Mouse (Mus musculus) stomach, embryonic 14.5 days (tissue): ENCODE data around the gene Gfm2. TPM values are rescaled to one million over a fixed set of nuclear protein-coding genes. Genes with fewer than 3 reads are reported as not detected.
"Not testable (repeated sequence)": the region's sequence is repeated elsewhere in the genome, so short reads cannot be mapped to it uniquely, and the experiment has no call there.

Source experiments
- ATAC-seq: fragments of 200-750 bp; cut with Nextera tagmentation; 2 replicates; pipeline ENCODE4 v1.8.0; 2017; ENCODE audit warnings: low read depth, moderate TSS enrichment; ENCODE audit not compliant: insufficient number of reproducible peaks, insufficient read depth, low FRiP score
- H3K27ac ChIP-seq: fragments of 300-500 bp; sonication (generic); 2 replicates; pipeline ENCODE4 v1.5.1; 2014; ENCODE audit warnings: mild to moderate bottlenecking, low read length, moderate library complexity, mixed read lengths
- H3K27me3 ChIP-seq: fragments of 300-500 bp; sonication (generic); 2 replicates; pipeline ENCODE4 v1.6.1; 2014; ENCODE audit warnings: low read length, control low read depth, mixed read lengths; ENCODE audit not compliant: control insufficient read depth, insufficient read depth
- H3K36me3 ChIP-seq: fragments of 300-500 bp; sonication (generic); 2 replicates; pipeline ENCODE4 v1.6.1; 2014; ENCODE audit warnings: mild to moderate bottlenecking, control low read depth, low read length, moderate library complexity, mixed read lengths; ENCODE audit not compliant: control insufficient read depth, insufficient read depth
- H3K4me1 ChIP-seq: fragments of 300-500 bp; sonication (generic); 2 replicates; pipeline ENCODE4 v1.6.1; 2014; ENCODE audit warnings: low read length, control low read depth, mixed read lengths; ENCODE audit not compliant: control insufficient read depth, insufficient read depth
- H3K4me2 ChIP-seq: fragments of 300-500 bp; sonication (generic); replicated peaks from 2 replicates; pipeline ENCODE4 v1.6.1; 2014; ENCODE audit warnings: low read depth, low read length, control low read depth
- H3K4me3 ChIP-seq: fragments of 300-500 bp; sonication (generic); 2 replicates; pipeline ENCODE4 v1.5.1; 2014; ENCODE audit warnings: low read depth, low read length, control low read depth
- H3K9ac ChIP-seq: fragments of 300-500 bp; sonication (generic); replicated peaks from 2 replicates; pipeline ENCODE4 v1.6.1; 2014; ENCODE audit warnings: low read depth, mild to moderate bottlenecking, control low read depth, low read length, moderate library complexity, mixed read lengths
- H3K9me3 ChIP-seq: fragments of 300-500 bp; sonication (generic); 2 replicates; pipeline ENCODE4 v1.6.1; 2016; ENCODE audit warnings: low read depth, low read length, control low read depth; ENCODE audit not compliant: control insufficient read depth
- whole genome bisulfite sequencing: fragments of 180-500 bp; shearing (Covaris S2); extraction: QIAGEN DNeasy Blood & Tissue Kit; methylation state at CpG from one replicate; pipeline ENCODE4 v1.1.7; 2014; 5-methylcytosine and 5-hydroxymethylcytosine counted together
- polyA plus RNA-seq: library from polyadenylated mRNA; unstranded; fragments of >200 nt; fragmentation: Nextera tagmentation; extraction: Ambion mirVana; gene quantifications from 2 replicates; pipeline ENCODE4 v1.2.1, GENCODE M21; 2014

The Gfm2 gene
- polyA plus RNA-seq, result 33.0 and 33.9 TPM in 2 replicates

DNA sequence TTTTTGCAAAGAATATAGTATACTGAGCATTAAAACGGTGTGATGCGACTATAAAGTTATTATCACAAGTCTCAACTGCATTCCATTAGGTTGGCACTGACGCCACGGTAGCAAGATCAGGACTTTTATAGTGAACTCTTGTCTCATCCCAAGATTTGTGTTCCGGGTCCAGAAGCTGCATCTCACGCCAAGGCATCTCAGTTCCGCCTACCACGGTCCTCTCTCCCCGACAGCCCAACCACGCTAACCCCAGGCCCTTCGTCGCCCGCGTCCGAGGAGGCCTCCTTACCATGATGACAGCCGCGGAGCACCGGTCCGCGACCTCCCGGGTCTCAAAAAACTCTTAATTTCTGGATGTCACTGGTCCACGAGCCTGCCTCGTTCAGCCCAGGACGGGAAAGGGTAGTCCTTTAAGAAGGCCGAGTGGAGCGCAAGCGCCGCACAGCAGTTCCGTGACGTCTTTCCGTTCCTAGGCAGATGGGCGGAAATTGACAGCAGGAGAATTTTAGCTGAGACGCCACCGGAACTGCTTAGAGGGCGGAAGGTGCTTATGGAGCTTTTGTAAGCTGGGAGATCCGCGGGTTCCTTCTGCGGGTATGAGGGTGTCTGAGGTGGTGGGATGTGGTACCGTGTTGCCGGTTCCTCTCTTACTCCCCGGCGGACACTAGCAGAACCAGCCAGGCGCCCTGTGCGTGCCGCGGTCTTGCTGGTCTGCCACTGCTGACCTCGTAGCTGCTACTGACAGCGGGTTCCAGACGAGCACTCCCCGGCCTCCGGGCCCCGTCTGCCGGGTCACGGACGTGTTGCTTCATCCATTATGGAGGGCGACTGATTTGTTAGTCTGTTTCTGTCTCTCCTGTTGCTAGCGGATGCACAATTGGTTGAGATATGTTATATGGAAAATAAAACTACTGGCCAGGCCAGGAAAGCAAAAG is at the start of gene Gfm2, which contains the start of gene Nsa2:
Gene Gfm2 (plus strand): TSS at position 472 of the 935 bp plus-strand sequence.
Gene Nsa2 (minus strand): TSS at position 472 of the 935 bp plus-strand sequence.
- peak; percentile 94 for ATAC-seq
- H3K27ac ChIP-seq, result peak within 1 kb of the TSS; percentile 80
- WGBS, result under 1% methylated on average over 57 of the region's 57 CpGs

DNA sequence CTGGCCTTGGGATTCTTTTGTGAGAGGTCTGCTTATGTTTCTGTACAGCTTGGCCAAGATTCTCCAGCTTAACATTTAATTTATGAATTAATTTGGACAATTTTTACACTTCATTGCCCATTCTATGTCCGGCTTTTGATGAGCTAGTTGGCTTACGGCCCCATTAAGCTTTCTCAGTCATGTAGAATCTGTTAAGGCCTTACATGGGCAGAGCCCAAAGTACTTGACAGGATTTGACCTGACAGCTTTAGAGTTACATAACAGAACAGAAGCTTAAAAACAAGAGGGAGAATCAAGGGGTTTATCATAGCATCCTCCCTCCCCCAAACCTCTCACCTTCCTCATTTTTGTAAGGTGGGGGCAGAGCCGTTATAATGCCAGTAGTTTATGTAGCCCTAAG is 49.6 kb upstream of the Gfm2 start:
- H3K27me3 ChIP-seq, result no peaks in the 10 kb centered on the region
- WGBS, result 83% methylated on average over 3 of the region's 3 CpGs
- H3K4me2 ChIP-seq, result no peak overlapping the region
- no peak overlapping the region for H3K27ac ChIP-seq
- H3K9ac ChIP-seq, result no peak overlapping the region
- H3K36me3 ChIP-seq, result no peaks in the 10 kb centered on the region
- no peaks in the 10 kb centered on the region for H3K4me1 ChIP-seq
- no peak overlapping the region for H3K4me3 ChIP-seq
- no peak for ATAC-seq
- no peaks in the 10 kb centered on the region for H3K9me3 ChIP-seq

More for the DNA sequence above, at the start of gene Gfm2, which contains the start of gene Nsa2:
- Histone ChIP-seq H3K4me3 (peak within 1 kb of the TSS; percentile 90), H3K27me3 (no peaks in the 10 kb centered on the region), H3K9ac (peak within 1 kb of the TSS; percentile 88), H3K36me3 (peaks cover 15% of the 10 kb centered on the region), H3K4me1 (no peaks in the 10 kb centered on the region), H3K9me3 (no peaks in the 10 kb centered on the region), H3K4me2 (peak within 1 kb of the TSS; percentile 63)

DNA sequence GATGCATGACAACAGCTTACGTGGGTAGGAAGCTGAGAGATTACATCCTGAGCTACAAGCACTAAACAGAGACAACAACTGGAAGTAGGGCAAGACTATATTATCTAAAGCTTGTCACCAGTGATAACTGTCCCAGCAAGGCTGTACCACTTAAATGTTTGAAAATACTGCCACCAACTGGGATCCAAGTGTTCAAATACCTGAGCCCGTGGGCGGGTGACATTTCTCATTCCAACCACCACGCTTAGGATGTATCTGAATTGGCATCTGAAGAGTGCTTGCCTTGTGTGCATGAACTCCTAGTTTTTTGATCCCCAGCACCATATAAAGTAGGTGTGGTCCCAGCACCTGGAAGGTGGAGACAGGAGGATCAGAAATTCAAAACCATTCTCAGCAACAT is 42.0 kb upstream of the Gfm2 start:
- no peak for ATAC-seq
- Histone ChIP-seq H3K4me2 (no peak overlapping the region), H3K27me3 (no peaks in the 10 kb centered on the region), H3K4me3 (no peak overlapping the region), H3K9me3 (no peaks in the 10 kb centered on the region), H3K9ac (no peak overlapping the region), H3K36me3 (no peaks in the 10 kb centered on the region), H3K4me1 (no peaks in the 10 kb centered on the region), H3K27ac (no peak overlapping the region)
- 84% methylated on average over 4 of the region's 4 CpGs for WGBS

DNA sequence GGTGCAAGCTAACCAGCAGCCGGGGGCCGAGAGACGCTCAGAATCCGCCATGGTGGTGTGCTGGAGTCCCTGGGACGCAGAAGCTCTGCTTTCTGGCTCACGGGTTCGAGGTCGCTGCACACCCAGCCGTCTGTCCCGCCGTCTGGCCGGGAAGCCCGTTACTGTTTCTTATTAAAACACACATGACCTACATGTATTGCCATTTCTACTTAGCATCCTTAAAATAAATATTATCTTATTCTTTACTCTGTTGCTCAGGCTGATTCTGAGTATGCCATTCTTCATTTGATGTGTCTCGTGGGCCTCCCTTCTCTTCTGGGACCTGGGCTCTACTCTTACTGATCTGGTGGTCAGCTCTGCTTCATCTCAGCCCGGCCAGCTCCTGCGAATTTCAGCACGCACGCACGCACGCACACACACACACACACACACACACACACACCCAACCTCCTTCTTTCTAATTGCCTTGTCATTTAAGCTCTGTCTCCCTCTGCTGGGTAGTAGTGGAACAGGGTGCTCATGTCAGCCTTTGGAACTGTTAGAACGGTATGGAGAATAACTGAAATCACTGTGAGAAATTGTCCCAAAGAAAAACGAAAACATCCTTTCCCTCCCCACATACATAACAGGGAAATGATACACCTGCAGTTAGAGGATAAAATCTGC is 38.4 kb upstream of the Gfm2 start, which contains the start of gene Gm6169:
Gene Gm6169 (minus strand): TSS at position 51 of the 666 bp plus-strand sequence.
- Histone ChIP-seq H3K9me3 (no peaks in the 10 kb centered on the region), H3K4me3 (no peak within 1 kb of the TSS), H3K27ac (no peak within 1 kb of the TSS), H3K27me3 (no peaks in the 10 kb centered on the region), H3K4me2 (no peak within 1 kb of the TSS), H3K4me1 (no peaks in the 10 kb centered on the region), H3K36me3 (no peaks in the 10 kb centered on the region), H3K9ac (no peak within 1 kb of the TSS)
- no peak for ATAC-seq
- WGBS, result 76% methylated on average over 21 of the region's 22 CpGs

DNA sequence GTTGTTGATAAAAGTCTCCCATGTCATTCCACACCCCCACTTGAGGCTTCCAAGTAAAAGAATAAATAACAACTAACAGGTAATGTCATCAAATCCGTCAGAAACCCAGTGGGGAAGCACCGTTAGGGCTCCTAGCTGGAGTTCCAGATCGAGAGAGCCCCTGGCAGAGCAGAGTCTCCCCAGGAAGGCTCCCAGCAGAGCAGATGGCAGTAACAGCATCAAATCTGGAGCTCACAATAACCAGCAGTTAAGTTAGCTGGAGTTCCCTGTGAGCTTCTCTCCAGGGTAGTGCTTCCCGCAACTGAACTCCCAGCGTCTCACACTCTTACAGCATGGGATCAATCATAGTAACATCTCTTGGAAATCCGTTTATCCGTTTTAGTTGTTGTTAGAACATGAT is 32.7 kb upstream of the Gfm2 start:
- H3K4me2 ChIP-seq, result no peak overlapping the region
- WGBS, result 76% methylated on average over 7 of the region's 7 CpGs
- ATAC-seq, result no peak

DNA sequence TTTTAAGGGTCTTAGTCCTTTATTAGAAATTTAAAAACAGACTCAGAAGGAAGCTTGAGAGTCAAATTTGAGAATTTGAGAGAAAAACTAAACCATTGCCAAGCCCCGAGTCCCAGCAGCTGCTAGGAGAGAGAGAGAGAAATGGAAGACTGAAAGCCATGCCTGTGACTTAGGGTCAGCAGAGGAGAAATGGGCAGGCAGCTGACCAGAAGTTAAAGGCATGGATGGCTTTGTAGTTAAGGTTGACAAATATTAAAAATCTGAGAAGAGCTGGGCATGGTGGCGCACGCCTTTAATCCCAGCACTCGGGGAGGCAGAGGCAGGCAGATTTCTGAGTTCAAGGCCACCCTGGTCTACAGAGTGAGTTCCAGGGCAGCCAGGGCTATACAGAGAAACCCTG is 30.0 kb upstream of the Gfm2 start:
- H3K36me3 ChIP-seq, H3K4me2 ChIP-seq, H3K9me3 ChIP-seq, H3K9ac ChIP-seq, H3K4me3 ChIP-seq, H3K27me3 ChIP-seq, H3K27ac ChIP-seq, ATAC-seq, H3K4me1 ChIP-seq: not testable (repeated sequence)
- WGBS, result 93% methylated on average over 4 of the region's 4 CpGs

More for the DNA sequence above, 32.7 kb upstream of the Gfm2 start:
- Histone ChIP-seq H3K4me1 (no peaks in the 10 kb centered on the region), H3K9ac (no peak overlapping the region), H3K9me3 (no peaks in the 10 kb centered on the region), H3K27ac (no peak overlapping the region), H3K27me3 (no peaks in the 10 kb centered on the region), H3K36me3 (no peaks in the 10 kb centered on the region; the same call in 1 of the 2 replicates), H3K4me3 (no peak overlapping the region)

DNA sequence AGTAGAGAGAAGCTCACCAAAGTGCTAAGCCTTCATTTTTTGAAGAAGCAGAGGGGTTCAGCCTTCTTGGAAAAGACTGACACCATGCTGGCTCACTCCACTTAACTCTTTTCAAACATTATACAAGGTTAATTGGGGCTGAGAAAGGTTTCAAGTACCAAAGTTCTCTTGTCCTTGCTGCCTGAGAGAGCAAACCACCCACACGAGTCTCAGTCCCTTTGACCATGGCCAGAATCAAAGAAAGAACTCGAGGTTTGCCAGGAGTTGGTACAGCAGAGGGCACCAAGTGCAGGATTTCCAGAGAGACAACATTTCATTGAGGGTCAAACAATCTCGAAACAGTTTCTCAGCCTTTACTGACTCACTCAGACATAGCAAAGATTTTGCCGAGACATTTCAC is 28.7 kb upstream of the Gfm2 start:
- ATAC-seq, result no peak
- no peak overlapping the region for H3K27ac ChIP-seq
- no peaks in the 10 kb centered on the region for H3K27me3 ChIP-seq
- WGBS, result 83% methylated on average over 4 of the region's 4 CpGs
- H3K4me3 ChIP-seq, result no peak overlapping the region
- no peaks in the 10 kb centered on the region; the same call in none of the 2 replicates for H3K36me3 ChIP-seq
- H3K9me3 ChIP-seq, result no peaks in the 10 kb centered on the region
- no peak overlapping the region for H3K9ac ChIP-seq
- H3K4me2 ChIP-seq, result no peak overlapping the region
- H3K4me1 ChIP-seq, result no peaks in the 10 kb centered on the region

DNA sequence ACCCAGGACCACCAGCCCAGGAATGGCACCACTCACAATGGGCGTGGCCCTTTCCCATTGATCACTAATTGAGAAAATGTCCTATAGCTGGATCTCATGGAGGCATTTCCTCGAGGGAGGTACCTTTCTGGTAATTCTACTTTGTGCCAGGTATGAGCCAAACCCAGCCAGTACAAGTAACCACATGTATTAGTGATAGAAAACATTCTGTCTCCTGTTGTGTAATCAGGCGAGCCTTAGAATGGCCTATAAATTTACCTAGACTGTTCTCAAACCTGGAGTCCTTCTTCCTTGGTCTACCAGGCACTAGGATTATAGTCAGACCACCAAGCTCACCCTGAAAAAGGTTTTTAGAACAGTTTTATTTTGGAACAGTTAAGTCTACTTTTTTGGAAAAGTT is 16.4 kb upstream of the Gfm2 start:
- Histone ChIP-seq H3K36me3 (no peaks in the 10 kb centered on the region), H3K27me3 (no peaks in the 10 kb centered on the region), H3K4me3 (no peak overlapping the region), H3K27ac (no peak overlapping the region), H3K4me1 (no peaks in the 10 kb centered on the region), H3K4me2 (no peak overlapping the region), H3K9me3 (no peaks in the 10 kb centered on the region), H3K9ac (no peak overlapping the region)
- 79% methylated on average over 3 of the region's 3 CpGs for WGBS
- no peak for ATAC-seq
